Mouse (Mus musculus): ENCODE measurements around the gene Fam78b. TPM values are rescaled to one million over a fixed set of nuclear protein-coding genes. Genes with fewer than 3 reads are reported as not detected.

Gene Fam78b
- polyA plus RNA-seq, 1 experiment: 0.17 TPM

DNA sequence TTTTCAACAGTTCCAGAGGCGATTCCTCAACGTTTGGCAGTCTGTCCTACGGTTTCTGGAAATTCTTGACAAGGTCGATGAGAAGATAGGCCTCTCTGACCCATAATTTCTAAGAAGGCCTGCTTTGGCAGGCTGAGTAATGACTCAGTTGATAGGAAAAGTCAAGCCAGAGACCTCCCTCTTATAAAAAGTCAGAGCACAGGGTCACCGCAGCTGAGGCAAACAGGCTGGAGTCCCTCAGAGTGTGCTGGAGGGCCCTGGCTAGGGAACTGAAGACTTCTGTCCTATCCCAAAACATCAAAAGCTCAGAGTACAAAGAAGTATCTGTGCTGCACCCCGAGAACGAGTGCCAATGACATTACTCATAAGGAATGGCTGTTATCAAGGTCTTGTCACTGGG lies 4.4 kb upstream of the Fam78b start:
- H3K4me3 ChIP-seq (ENCODE audit: control insufficient read depth, low read depth, low read length): no peak overlapping the region
- H3K4me1 ChIP-seq (ENCODE audit: control insufficient read depth, insufficient read depth, low read length): peaks cover 5% of the 10 kb centered on the region
- no peak overlapping the region for H3K27ac ChIP-seq (ENCODE audit: control insufficient read depth, insufficient read depth, low read depth, low read length)
- TF ChIP-seq POLR2A (IDR thresholded peaks at IDR 0.05; ENCODE audit: control insufficient read depth, low read depth, low read length) (no peak), CTCF (IDR thresholded peaks at IDR 0.05; ENCODE audit: control insufficient read depth, insufficient read depth, insufficient replicate concordance, low read depth, low read length) (no peak)
- no peaks in the 10 kb centered on the region for H3K27me3 ChIP-seq (ENCODE audit: control insufficient read depth, insufficient read depth, low read length)
- H3K36me3 ChIP-seq (ENCODE audit: control insufficient read depth, insufficient read depth, low read length): no peaks in the 10 kb centered on the region

DNA sequence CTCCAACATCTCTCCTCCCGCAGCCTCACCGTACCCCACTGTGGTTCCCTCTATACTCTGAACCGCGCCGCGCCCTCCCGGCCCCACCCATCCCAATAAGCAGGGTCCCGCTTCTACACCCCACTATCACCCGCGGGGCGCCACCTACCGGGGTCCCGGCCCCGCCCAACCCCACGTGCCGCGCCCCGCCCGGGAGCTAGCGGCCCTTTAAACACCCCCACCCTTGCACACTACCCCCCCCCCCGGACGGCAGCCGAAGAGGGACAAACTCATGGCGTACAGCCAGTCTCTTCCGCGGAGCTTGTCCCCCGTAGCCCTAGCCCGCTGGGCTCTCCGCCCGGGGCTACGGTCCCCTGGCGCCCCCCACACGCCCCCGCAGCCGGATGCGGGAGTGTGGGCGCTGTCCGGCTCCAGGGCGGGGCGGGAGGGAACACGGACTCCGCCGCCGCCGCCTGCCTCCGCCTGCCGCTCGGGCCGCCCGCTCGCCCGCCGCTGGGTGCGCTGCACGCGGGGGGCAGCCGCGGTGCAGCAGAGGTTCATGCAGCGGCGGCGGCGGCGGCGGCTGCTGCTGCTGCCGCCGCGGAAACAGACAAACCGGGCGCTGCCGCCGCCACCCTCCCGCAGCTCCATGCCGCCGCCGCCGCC lies 566 bp upstream of the Fam78b start:
- Histone ChIP-seq H3K36me3 (ENCODE audit: control insufficient read depth, insufficient read depth, low read length) (no peaks in the 10 kb centered on the region), H3K27ac (ENCODE audit: control insufficient read depth, insufficient read depth, low read depth, low read length) (no peak overlapping the region), H3K27me3 (ENCODE audit: control insufficient read depth, insufficient read depth, low read length) (no peaks in the 10 kb centered on the region), H3K4me3 (ENCODE audit: control insufficient read depth, low read depth, low read length) (peak overlapping the region; percentile 75), H3K4me1 (ENCODE audit: control insufficient read depth, insufficient read depth, low read length) (peaks cover 5% of the 10 kb centered on the region)
- TF ChIP-seq POLR2A (IDR thresholded peaks at IDR 0.05; ENCODE audit: control insufficient read depth, low read depth, low read length) (no peak), CTCF (IDR thresholded peaks at IDR 0.05; ENCODE audit: control insufficient read depth, insufficient read depth, insufficient replicate concordance, low read depth, low read length) (no peak)

DNA sequence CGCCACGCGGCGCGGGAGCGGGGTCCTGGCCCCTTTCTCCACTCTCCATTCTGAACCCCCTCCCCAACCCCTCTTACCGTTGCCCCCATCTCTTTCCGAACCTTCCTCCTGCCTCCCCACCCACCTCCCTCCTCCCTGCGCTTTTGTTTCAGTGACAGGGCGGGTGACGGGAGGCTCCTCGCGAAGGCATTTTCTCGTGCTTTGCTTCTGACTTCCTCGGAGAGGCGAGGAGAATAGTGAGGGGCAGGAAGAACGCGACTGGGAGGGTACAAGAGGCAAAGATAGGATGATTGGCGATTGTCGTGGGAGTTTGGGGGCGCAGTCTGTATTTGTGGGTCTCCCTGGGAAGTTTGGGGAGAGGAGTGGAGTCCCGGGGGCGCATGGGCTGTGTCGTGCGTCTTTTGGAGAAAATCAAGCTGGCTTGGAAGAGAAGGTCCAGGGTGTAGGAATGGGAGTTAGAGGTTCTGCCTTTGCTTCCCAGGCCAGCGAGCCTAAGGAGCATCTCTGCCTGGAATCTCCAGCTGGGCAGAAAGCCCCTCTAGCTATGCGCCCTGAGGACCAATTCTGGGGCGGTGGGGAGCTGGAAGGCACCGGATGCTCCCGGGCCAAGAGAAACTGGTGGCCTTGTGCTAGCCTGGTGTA lies 748 bp downstream of the Fam78b start:
- H3K27ac ChIP-seq (ENCODE audit: control insufficient read depth, insufficient read depth, low read depth, low read length): no peak overlapping the region
- no peaks in the 10 kb centered on the region for H3K36me3 ChIP-seq (ENCODE audit: control insufficient read depth, insufficient read depth, low read length)
- no peaks in the 10 kb centered on the region for H3K27me3 ChIP-seq (ENCODE audit: control insufficient read depth, insufficient read depth, low read length)
- peak overlapping the region; percentile 75 for H3K4me3 ChIP-seq (ENCODE audit: control insufficient read depth, low read depth, low read length)
- peaks cover 5% of the 10 kb centered on the region for H3K4me1 ChIP-seq (ENCODE audit: control insufficient read depth, insufficient read depth, low read length)
- TF ChIP-seq CTCF (IDR thresholded peaks at IDR 0.05; ENCODE audit: control insufficient read depth, insufficient read depth, insufficient replicate concordance, low read depth, low read length) (no peak), POLR2A (IDR thresholded peaks at IDR 0.05; ENCODE audit: control insufficient read depth, low read depth, low read length) (no peak)

DNA sequence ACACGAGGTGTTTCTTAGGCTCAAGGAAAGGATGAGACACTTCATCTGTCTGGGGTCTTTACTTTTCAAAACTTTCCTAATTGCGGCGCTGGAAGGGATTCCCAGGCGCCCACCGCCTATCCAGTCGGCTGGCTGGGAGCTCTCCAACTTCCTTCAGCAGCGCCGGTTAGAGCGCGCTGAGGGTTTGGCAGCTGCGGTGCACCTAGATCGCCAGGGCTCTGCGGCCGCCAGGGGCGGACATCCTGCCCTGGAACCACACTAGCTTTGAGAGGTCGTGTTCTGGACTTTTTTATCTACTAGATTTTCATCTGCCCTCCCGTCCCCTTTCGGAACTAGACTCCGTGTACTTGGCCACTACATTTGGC lies 1.3 kb downstream of the Fam78b start:
- TF ChIP-seq CTCF (IDR thresholded peaks at IDR 0.05; ENCODE audit: control insufficient read depth, insufficient read depth, insufficient replicate concordance, low read depth, low read length) (peak; percentile 14; the same call in 1 of the 2 replicates), POLR2A (IDR thresholded peaks at IDR 0.05; ENCODE audit: control insufficient read depth, low read depth, low read length) (no peak)
- peaks cover 5% of the 10 kb centered on the region for H3K4me1 ChIP-seq (ENCODE audit: control insufficient read depth, insufficient read depth, low read length)
- no peak overlapping the region; the same call in 1 of the 2 replicates for H3K4me3 ChIP-seq (ENCODE audit: control insufficient read depth, low read depth, low read length)
- no peak overlapping the region for H3K27ac ChIP-seq (ENCODE audit: control insufficient read depth, insufficient read depth, low read depth, low read length)
- H3K36me3 ChIP-seq (ENCODE audit: control insufficient read depth, insufficient read depth, low read length): no peaks in the 10 kb centered on the region
- no peaks in the 10 kb centered on the region for H3K27me3 ChIP-seq (ENCODE audit: control insufficient read depth, insufficient read depth, low read length)

DNA sequence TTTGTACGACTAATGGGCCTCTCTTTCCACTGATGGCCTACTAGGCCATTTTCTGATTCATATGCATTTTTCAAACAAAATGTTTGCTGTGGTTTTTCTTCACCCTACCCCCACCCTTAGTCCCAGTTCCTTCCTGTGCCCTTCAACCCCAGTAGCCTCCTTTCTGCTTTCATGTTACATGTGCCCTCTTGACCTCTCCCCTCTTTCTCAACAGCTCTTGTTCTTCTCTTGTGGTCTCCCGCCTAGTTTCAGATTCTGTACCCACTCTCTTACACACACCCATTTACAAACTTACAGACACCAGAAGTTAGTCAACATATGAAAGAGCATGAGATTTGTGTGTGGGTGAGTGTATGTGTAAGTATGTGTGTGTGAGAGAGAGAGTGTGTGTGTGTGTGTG lies 3.4 kb downstream of the Fam78b start:
- Histone ChIP-seq H3K4me3 (ENCODE audit: control insufficient read depth, low read depth, low read length) (no peak overlapping the region), H3K4me1 (ENCODE audit: control insufficient read depth, insufficient read depth, low read length) (peaks cover 5% of the 10 kb centered on the region), H3K36me3 (ENCODE audit: control insufficient read depth, insufficient read depth, low read length) (no peaks in the 10 kb centered on the region), H3K27ac (ENCODE audit: control insufficient read depth, insufficient read depth, low read depth, low read length) (no peak overlapping the region), H3K27me3 (ENCODE audit: control insufficient read depth, insufficient read depth, low read length) (no peaks in the 10 kb centered on the region)
- TF ChIP-seq POLR2A (IDR thresholded peaks at IDR 0.05; ENCODE audit: control insufficient read depth, low read depth, low read length) (no peak), CTCF (IDR thresholded peaks at IDR 0.05; ENCODE audit: control insufficient read depth, insufficient read depth, insufficient replicate concordance, low read depth, low read length) (no peak)

DNA sequence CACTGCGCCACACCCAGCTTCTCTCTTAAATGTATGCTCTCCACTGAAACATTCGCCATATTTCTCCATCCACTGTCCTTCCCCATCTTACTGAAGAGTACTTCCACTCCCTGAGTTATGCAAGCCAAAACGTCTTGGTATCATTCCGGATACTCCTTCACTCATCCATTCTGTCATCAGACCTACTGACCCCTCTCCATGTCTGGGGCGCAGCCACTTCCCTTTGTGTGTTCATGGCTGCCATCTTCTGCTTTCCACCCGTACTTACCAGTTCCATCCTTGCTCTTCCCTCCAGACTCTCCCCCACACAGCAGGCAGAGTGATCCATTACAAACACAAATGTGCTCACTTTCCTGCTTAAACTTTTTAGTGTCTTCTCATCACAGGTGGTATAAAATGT lies 6.1 kb downstream of the Fam78b start:
- no peak overlapping the region for H3K27ac ChIP-seq (ENCODE audit: control insufficient read depth, insufficient read depth, low read depth, low read length)
- H3K27me3 ChIP-seq (ENCODE audit: control insufficient read depth, insufficient read depth, low read length): no peaks in the 10 kb centered on the region
- no peaks in the 10 kb centered on the region for H3K4me1 ChIP-seq (ENCODE audit: control insufficient read depth, insufficient read depth, low read length)
- no peak overlapping the region for H3K4me3 ChIP-seq (ENCODE audit: control insufficient read depth, low read depth, low read length)
- H3K36me3 ChIP-seq (ENCODE audit: control insufficient read depth, insufficient read depth, low read length): no peaks in the 10 kb centered on the region
- TF ChIP-seq CTCF (IDR thresholded peaks at IDR 0.05; ENCODE audit: control insufficient read depth, insufficient read depth, insufficient replicate concordance, low read depth, low read length): no peak

DNA sequence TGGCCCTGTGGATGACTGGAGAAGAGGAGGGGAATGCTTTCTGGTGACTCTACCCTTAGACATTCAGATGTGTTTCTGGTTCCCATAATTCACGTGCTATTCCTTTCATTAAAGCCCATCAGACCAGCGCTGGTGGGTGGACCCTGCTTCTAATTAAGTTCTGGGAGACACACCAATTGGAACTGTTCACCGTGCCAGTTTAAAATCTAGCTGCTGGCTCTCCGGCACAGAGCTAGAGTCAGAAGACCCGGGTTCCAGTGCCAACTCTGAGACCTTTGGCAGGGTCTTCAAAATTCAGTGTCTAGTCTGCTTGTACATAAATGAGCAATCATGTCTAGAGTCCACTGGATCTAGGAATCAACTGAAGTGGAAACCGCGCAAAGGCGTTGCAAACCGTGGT lies 9.0 kb downstream of the Fam78b start:
- Histone ChIP-seq H3K4me1 (ENCODE audit: control insufficient read depth, insufficient read depth, low read length) (no peaks in the 10 kb centered on the region), H3K4me3 (ENCODE audit: control insufficient read depth, low read depth, low read length) (no peak overlapping the region), H3K36me3 (ENCODE audit: control insufficient read depth, insufficient read depth, low read length) (no peaks in the 10 kb centered on the region), H3K27ac (ENCODE audit: control insufficient read depth, insufficient read depth, low read depth, low read length) (no peak overlapping the region), H3K27me3 (ENCODE audit: control insufficient read depth, insufficient read depth, low read length) (no peaks in the 10 kb centered on the region)
- TF ChIP-seq POLR2A (IDR thresholded peaks at IDR 0.05; ENCODE audit: control insufficient read depth, low read depth, low read length): no peak
- TF ChIP-seq CTCF (IDR thresholded peaks at IDR 0.05; ENCODE audit: control insufficient read depth, insufficient read depth, insufficient replicate concordance, low read depth, low read length): no peak

Data from testis, adult 2 months (tissue).